Mouse (Mus musculus) liver, adult 2 months (tissue): ENCODE measurements at regions not wholly inside any gene's neighbourhood (a gene's known extent, or its start where the extent isn't known, plus 50 kb on each side); places are given as distances from the start of the nearest gene placed in this dataset.

Source experiments
- DNase-seq: peaks from one replicate; pipeline ENCODE4 v3.0.0-alpha.2; 2011; ENCODE audit warnings: low read depth, low spot score; ENCODE audit errors: extremely low read depth
- H3K27ac ChIP-seq: fragments of 200-500 bp; replicated peaks from 2 replicates; pipeline ENCODE4 v1.5.1; 2012; ENCODE audit warnings: low read depth, mild to moderate bottlenecking, control low read depth, inconsistent platforms, low read length; ENCODE audit not compliant: insufficient read depth
- H3K27me3 ChIP-seq: fragments of 200-500 bp; 2 replicates; pipeline ENCODE4 v1.6.1; 2012; ENCODE audit warnings: mild to moderate bottlenecking, moderate library complexity, low read length, inconsistent platforms; ENCODE audit not compliant: control insufficient read depth, insufficient read depth
- H3K36me3 ChIP-seq: fragments of 200-500 bp; 2 replicates; pipeline ENCODE4 v1.6.1; 2012; ENCODE audit warnings: low read length, inconsistent platforms; ENCODE audit not compliant: control insufficient read depth, insufficient read depth
- H3K4me1 ChIP-seq: fragments of 200-500 bp; 2 replicates; pipeline ENCODE4 v1.6.1; 2011; ENCODE audit warnings: low read length; ENCODE audit not compliant: control insufficient read depth, insufficient read depth
- H3K4me3 ChIP-seq: fragments of 200-500 bp; 2 replicates; pipeline ENCODE4 v1.5.1; 2011; ENCODE audit warnings: low read depth, mild to moderate bottlenecking, control low read depth, low read length, moderate library complexity; ENCODE audit not compliant: insufficient read depth
- H3K79me2 ChIP-seq: fragments of 200-500 bp; 2 replicates; pipeline ENCODE4 v1.6.1; 2012; ENCODE audit warnings: inconsistent platforms, mild to moderate bottlenecking, low read length, moderate library complexity; ENCODE audit not compliant: control insufficient read depth, insufficient read depth
- H3K9ac ChIP-seq: fragments of 200-500 bp; 2 replicates; pipeline ENCODE4 v1.6.1; 2012; ENCODE audit warnings: low read depth, mild to moderate bottlenecking, control low read depth, inconsistent platforms, low read length
- CTCF ChIP-seq: fragments of 200-500 bp; IDR thresholded peaks from 2 replicates; pipeline ENCODE4 v1.5.1; 2011; ENCODE audit warnings: low read depth, low read length, control low read depth
- POLR2A ChIP-seq: fragments of 200-500 bp; IDR thresholded peaks from 2 replicates; pipeline ENCODE4 v1.6.1; 2011; ENCODE audit warnings: low read length, control low read depth; ENCODE audit not compliant: insufficient read depth; ENCODE audit errors: extremely low read depth
- WGBS: fragments of 180-500 bp; shearing (Covaris S2); methylation state at CpG from one replicate; pipeline ENCODE4 v1.1.7; 2018; 5-methylcytosine and 5-hydroxymethylcytosine counted together

- no peaks in the 10 kb centered on the region for H3K79me2 ChIP-seq
- H3K36me3 ChIP-seq: no peaks in the 10 kb centered on the region
- 83% methylated on average over 5 of the region's 5 CpGs for WGBS
- no peak for DNase-seq
- H3K4me1 ChIP-seq: no peaks in the 10 kb centered on the region
- no peak overlapping the region for H3K4me3 ChIP-seq
- H3K27ac ChIP-seq: no peak overlapping the region
- H3K9ac ChIP-seq: no peak overlapping the region
- no peaks in the 10 kb centered on the region for H3K27me3 ChIP-seq
- TF ChIP-seq POLR2A: no peak
- TF ChIP-seq CTCF: no peak
Observed at GRCm38 (mm10) chr9:61607576-61607975, 235.4 kb downstream of the Tle3 start.

- H3K4me3 ChIP-seq: no peak overlapping the region
- no peak overlapping the region for H3K9ac ChIP-seq
- H3K36me3 ChIP-seq: no peaks in the 10 kb centered on the region
- no peak for DNase-seq
- 70% methylated on average over 7 of the region's 7 CpGs for WGBS
- no peaks in the 10 kb centered on the region for H3K27me3 ChIP-seq
- no peak overlapping the region for H3K27ac ChIP-seq
- TF ChIP-seq POLR2A (no peak), CTCF (no peak)
- H3K79me2 ChIP-seq: no peaks in the 10 kb centered on the region
- no peaks in the 10 kb centered on the region for H3K4me1 ChIP-seq
Observed at GRCm38 (mm10) chr9:61602353-61602978, 230.3 kb downstream of the Tle3 start.

GRCm38 (mm10) chr9:61601911-61602310 lies 229.7 kb downstream of the Tle3 start:
- DNase-seq: no peak
- no peak overlapping the region for H3K4me3 ChIP-seq

GRCm38 (mm10) chr9:61597287-61597686 lies 225.1 kb downstream of the Tle3 start:
- Histone ChIP-seq H3K9ac (no peak overlapping the region), H3K27ac (no peak overlapping the region), H3K4me3 (no peak overlapping the region), H3K4me1 (no peaks in the 10 kb centered on the region), H3K27me3 (no peaks in the 10 kb centered on the region), H3K36me3 (no peaks in the 10 kb centered on the region), H3K79me2 (no peaks in the 10 kb centered on the region)
- no peak for DNase-seq
- whole genome bisulfite sequencing: 61% methylated on average over 7 of the region's 7 CpGs
- no peak for TF ChIP-seq CTCF
- TF ChIP-seq POLR2A: no peak

More at GRCm38 (mm10) chr9:61601911-61602310, 229.7 kb downstream of the Tle3 start:
- WGBS: 91% methylated on average over 6 of the region's 6 CpGs
- Histone ChIP-seq H3K27ac (no peak overlapping the region), H3K79me2 (no peaks in the 10 kb centered on the region), H3K9ac (no peak overlapping the region), H3K27me3 (no peaks in the 10 kb centered on the region), H3K36me3 (no peaks in the 10 kb centered on the region), H3K4me1 (no peaks in the 10 kb centered on the region)
- no peak for TF ChIP-seq POLR2A
- no peak for TF ChIP-seq CTCF

GRCm38 (mm10) chr9:61596410-61597108 lies 224.4 kb downstream of the Tle3 start:
- 53% methylated on average over 17 of the region's 17 CpGs for WGBS
- H3K36me3 ChIP-seq: no peaks in the 10 kb centered on the region
- no peak overlapping the region for H3K4me3 ChIP-seq
- H3K79me2 ChIP-seq: no peaks in the 10 kb centered on the region
- no peak overlapping the region for H3K9ac ChIP-seq
- H3K4me1 ChIP-seq: no peaks in the 10 kb centered on the region
- no peaks in the 10 kb centered on the region for H3K27me3 ChIP-seq
- no peak for TF ChIP-seq POLR2A
- H3K27ac ChIP-seq: no peak overlapping the region
- peak; percentile 59 for DNase-seq
